Mouse (Mus musculus): ENCODE results near the gene Serpina9. TPM values are rescaled to one million over a fixed set of nuclear protein-coding genes. Genes with fewer than 3 reads are reported as not detected.

Gene Serpina9
- polyA plus RNA-seq, 1 experiment from 2014 or later = 3.8 TPM

DNA sequence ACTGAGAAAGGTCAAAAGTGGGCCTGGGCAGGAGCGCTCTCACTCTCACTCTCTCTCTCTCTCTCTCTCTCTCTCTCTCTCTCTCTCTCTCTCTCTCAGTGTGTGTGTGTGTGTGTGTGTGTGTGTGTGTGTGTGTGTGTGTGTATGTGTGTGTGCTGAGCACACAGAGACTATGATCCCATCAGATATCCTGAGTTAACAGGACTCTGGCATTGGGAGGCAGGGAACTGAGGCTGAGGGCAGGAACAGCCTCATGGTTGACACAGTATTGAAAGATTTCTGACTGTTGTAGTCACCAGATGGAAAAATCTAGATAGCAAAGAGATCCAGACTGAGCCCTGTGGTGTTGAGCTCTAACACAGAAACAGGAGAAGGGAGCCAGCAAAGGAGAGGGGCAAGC is 20.2 kb upstream of the Serpina9 start:
- Histone ChIP-seq H3K36me3 (no peaks in the 10 kb centered on the region), H3K9ac (no peak overlapping the region), H3K4me2 (replicated peaks) (no peak overlapping the region), H3K27ac (replicated peaks) (no peak overlapping the region), H3K4me1 (no peaks in the 10 kb centered on the region), H3K4me3 (replicated peaks) (no peak overlapping the region), H3K27me3 (no peaks in the 10 kb centered on the region), H3K9me3 (replicated peaks) (no peaks in the 10 kb centered on the region)
- WGBS = 86% methylated on average over 1 of the region's 1 CpGs
- ATAC-seq (ENCODE audit: insufficient number of reproducible peaks, low FRiP score, low TSS enrichment, low read depth) = no peak

- Histone ChIP-seq H3K36me3 (no peaks in the 10 kb centered on the region), H3K27ac (replicated peaks) (no peak overlapping the region), H3K4me3 (replicated peaks) (no peak overlapping the region), H3K4me2 (replicated peaks) (no peak overlapping the region), H3K4me1 (no peaks in the 10 kb centered on the region), H3K9ac (no peak overlapping the region), H3K27me3 (no peaks in the 10 kb centered on the region), H3K9me3 (replicated peaks) (no peaks in the 10 kb centered on the region)
- 46% methylated on average over 8 of the region's 8 CpGs for WGBS
- no peak; the same call in 1 of the 2 replicates for ATAC-seq (ENCODE audit: insufficient number of reproducible peaks, low FRiP score, low TSS enrichment, low read depth)
Measured at GRCm38 (mm10) chr12:104029986-104030385, 16.4 kb upstream of the Serpina9 start.

- no peaks in the 10 kb centered on the region for H3K9me3 ChIP-seq (replicated peaks)
- H3K4me2 ChIP-seq (replicated peaks) = no peak overlapping the region
- WGBS = 80% methylated on average over 3 of the region's 3 CpGs
- H3K4me3 ChIP-seq (replicated peaks) = no peak overlapping the region
- H3K27ac ChIP-seq (replicated peaks) = no peak overlapping the region
- no peaks in the 10 kb centered on the region for H3K4me1 ChIP-seq
- no peaks in the 10 kb centered on the region for H3K27me3 ChIP-seq
- no peak overlapping the region for H3K9ac ChIP-seq
- H3K36me3 ChIP-seq = no peaks in the 10 kb centered on the region
- ATAC-seq (ENCODE audit: insufficient number of reproducible peaks, low FRiP score, low TSS enrichment, low read depth) = no peak
Measured at GRCm38 (mm10) chr12:104015280-104015679, 1.7 kb upstream of the Serpina9 start.

DNA sequence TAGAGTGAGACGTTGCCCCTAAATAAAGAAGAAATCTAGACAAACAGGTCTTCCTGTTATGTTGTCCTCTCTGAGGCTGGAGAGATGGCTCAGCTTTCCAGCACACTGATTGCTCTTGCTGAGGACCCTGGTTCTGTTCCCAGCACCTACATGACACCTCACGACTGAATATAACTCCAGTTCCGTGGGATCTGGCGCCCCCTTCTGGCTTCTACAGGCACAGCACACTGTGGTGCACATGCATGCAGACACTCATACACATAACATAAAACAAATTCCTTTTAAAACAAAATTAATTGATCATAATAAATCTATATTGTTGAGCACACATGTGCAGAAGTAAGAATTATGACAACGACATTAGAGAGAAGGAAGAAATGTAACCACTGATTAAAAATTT is 8.9 kb downstream of the Serpina9 start:
- Histone ChIP-seq H3K4me1 (peaks cover 3% of the 10 kb centered on the region; the same call in 1 of the 2 replicates), H3K4me3 (replicated peaks) (no peak overlapping the region), H3K9ac (no peak overlapping the region), H3K27ac (replicated peaks) (no peak overlapping the region), H3K36me3 (no peaks in the 10 kb centered on the region), H3K4me2 (replicated peaks) (no peak overlapping the region), H3K9me3 (replicated peaks) (no peaks in the 10 kb centered on the region), H3K27me3 (no peaks in the 10 kb centered on the region)
- 80% methylated on average over 5 of the region's 5 CpGs for WGBS
- no peak for ATAC-seq (ENCODE audit: insufficient number of reproducible peaks, low FRiP score, low TSS enrichment, low read depth)

DNA sequence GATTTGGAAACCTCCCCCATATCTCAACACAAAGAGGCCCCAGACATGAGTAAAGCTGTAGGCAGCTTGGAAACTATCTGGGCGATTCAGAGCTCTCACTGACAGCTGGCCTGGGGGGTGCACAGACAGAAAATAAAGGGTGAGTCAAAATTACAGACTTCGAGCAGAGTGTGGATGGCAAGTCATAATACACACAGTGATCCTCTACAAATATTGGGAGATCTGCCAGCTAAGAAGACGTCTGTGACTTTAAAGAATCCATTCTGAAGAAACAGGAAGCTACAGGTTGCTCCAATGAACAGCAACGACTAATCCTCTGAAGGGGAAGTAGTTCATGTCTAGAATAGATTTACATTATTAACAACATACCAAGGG is 10.3 kb downstream of the Serpina9 start:
- ATAC-seq (ENCODE audit: insufficient number of reproducible peaks, low FRiP score, low TSS enrichment, low read depth) = no peak
- WGBS = 49% methylated on average over 4 of the region's 4 CpGs
- Histone ChIP-seq H3K9ac (no peak overlapping the region), H3K36me3 (no peaks in the 10 kb centered on the region), H3K9me3 (replicated peaks) (no peaks in the 10 kb centered on the region), H3K4me1 (peaks cover 3% of the 10 kb centered on the region; the same call in 1 of the 2 replicates), H3K27me3 (no peaks in the 10 kb centered on the region), H3K27ac (replicated peaks) (0 out of 2 replicates have a peak overlapping the region, but pooled peaks have one; percentile 51), H3K4me2 (replicated peaks) (no peak overlapping the region), H3K4me3 (replicated peaks) (no peak overlapping the region)

GRCm38 (mm10) chr12:104002569-104003237 is 10.9 kb downstream of the Serpina9 start:
- WGBS = 73% methylated on average over 10 of the region's 10 CpGs
- Histone ChIP-seq H3K9me3 (replicated peaks) (no peaks in the 10 kb centered on the region), H3K36me3 (no peaks in the 10 kb centered on the region), H3K27ac (replicated peaks) (peak overlapping the region; percentile 51; the same call in 1 of the 2 replicates), H3K4me1 (peaks cover 3% of the 10 kb centered on the region; the same call in 1 of the 2 replicates), H3K4me3 (replicated peaks) (no peak overlapping the region), H3K9ac (no peak overlapping the region), H3K4me2 (replicated peaks) (no peak overlapping the region), H3K27me3 (no peaks in the 10 kb centered on the region)
- no peak for ATAC-seq (ENCODE audit: insufficient number of reproducible peaks, low FRiP score, low TSS enrichment, low read depth)

DNA sequence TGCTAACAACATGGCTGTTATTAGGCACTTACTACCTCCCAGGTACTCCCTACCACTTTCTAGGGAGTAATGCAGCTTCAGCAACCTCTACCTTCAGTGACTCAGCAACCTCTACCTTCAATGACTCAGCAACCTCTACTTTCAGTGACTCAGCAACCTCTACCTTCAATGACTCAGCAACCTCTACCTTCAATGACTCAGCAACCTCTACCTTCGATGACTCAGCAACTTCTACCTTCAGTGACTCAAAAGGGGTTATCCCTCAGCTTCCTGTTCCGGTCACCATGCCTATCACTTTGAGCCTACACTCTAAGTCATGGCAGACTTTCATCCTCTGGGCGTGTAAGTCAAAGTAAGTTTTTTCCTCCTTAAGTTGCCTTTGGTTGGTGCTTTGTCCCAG is 13.0 kb downstream of the Serpina9 start:
- no peak for ATAC-seq (ENCODE audit: insufficient number of reproducible peaks, low FRiP score, low TSS enrichment, low read depth)
- H3K9ac ChIP-seq = no peak overlapping the region
- no peak overlapping the region for H3K4me3 ChIP-seq (replicated peaks)

GRCm38 (mm10) chr12:103999611-104000010 is 13.9 kb downstream of the Serpina9 start:
- H3K9ac ChIP-seq = no peak overlapping the region
- WGBS = 85% methylated on average over 8 of the region's 8 CpGs
- H3K36me3 ChIP-seq = no peaks in the 10 kb centered on the region
- no peaks in the 10 kb centered on the region for H3K27me3 ChIP-seq
- H3K4me1 ChIP-seq = peaks cover 3% of the 10 kb centered on the region; the same call in 1 of the 2 replicates
- H3K4me3 ChIP-seq (replicated peaks) = no peak overlapping the region
- no peaks in the 10 kb centered on the region for H3K9me3 ChIP-seq (replicated peaks)
- H3K27ac ChIP-seq (replicated peaks) = no peak overlapping the region
- ATAC-seq (ENCODE audit: insufficient number of reproducible peaks, low FRiP score, low TSS enrichment, low read depth) = no peak
- no peak overlapping the region for H3K4me2 ChIP-seq (replicated peaks)

More for the DNA sequence above, 13.0 kb downstream of the Serpina9 start:
- no peaks in the 10 kb centered on the region for H3K9me3 ChIP-seq (replicated peaks)
- H3K36me3 ChIP-seq = no peaks in the 10 kb centered on the region
- no peak overlapping the region for H3K27ac ChIP-seq (replicated peaks)
- H3K27me3 ChIP-seq = no peaks in the 10 kb centered on the region
- H3K4me2 ChIP-seq (replicated peaks) = no peak overlapping the region
- WGBS = 87% methylated on average over 3 of the region's 3 CpGs
- H3K4me1 ChIP-seq = peaks cover 3% of the 10 kb centered on the region; the same call in 1 of the 2 replicates

DNA sequence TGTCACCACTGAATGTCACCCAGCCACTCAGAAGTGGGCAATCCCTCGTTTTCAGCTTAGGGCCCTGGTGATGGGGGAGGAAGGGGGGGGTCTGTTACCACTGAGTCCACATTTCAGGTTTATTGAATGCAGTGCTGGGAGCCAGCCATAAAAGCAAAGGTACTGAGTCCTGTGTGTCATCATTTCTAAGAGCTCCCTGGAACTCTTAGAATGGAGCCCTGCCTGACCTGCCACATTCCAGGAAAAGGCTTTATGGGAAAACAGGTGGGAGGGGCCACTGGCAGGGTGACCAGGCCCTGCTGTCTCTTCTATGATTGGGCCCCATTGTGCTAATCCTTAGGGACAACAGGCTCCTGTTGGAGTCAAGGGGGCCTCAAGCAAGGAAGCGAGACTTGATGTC is 17.0 kb downstream of the Serpina9 start:
- Histone ChIP-seq H3K36me3 (no peaks in the 10 kb centered on the region), H3K4me3 (replicated peaks) (no peak overlapping the region), H3K27me3 (no peaks in the 10 kb centered on the region), H3K9me3 (replicated peaks) (no peaks in the 10 kb centered on the region), H3K4me2 (replicated peaks) (no peak overlapping the region), H3K9ac (no peak overlapping the region), H3K27ac (replicated peaks) (no peak overlapping the region), H3K4me1 (no peaks in the 10 kb centered on the region)
- ATAC-seq (ENCODE audit: insufficient number of reproducible peaks, low FRiP score, low TSS enrichment, low read depth) = no peak
- 48% methylated on average over 2 of the region's 2 CpGs for WGBS

- ATAC-seq (ENCODE audit: insufficient number of reproducible peaks, low FRiP score, low TSS enrichment, low read depth) = no peak
- Histone ChIP-seq H3K9me3 (replicated peaks) (no peaks in the 10 kb centered on the region), H3K36me3 (no peaks in the 10 kb centered on the region), H3K4me2 (replicated peaks) (no peak overlapping the region), H3K4me3 (replicated peaks) (no peak overlapping the region), H3K4me1 (no peaks in the 10 kb centered on the region), H3K27ac (replicated peaks) (no peak overlapping the region), H3K9ac (no peak overlapping the region), H3K27me3 (no peaks in the 10 kb centered on the region)
- 39% methylated on average over 5 of the region's 5 CpGs for WGBS
Measured at GRCm38 (mm10) chr12:103995292-103996072, 18.1 kb downstream of the Serpina9 start.

DNA sequence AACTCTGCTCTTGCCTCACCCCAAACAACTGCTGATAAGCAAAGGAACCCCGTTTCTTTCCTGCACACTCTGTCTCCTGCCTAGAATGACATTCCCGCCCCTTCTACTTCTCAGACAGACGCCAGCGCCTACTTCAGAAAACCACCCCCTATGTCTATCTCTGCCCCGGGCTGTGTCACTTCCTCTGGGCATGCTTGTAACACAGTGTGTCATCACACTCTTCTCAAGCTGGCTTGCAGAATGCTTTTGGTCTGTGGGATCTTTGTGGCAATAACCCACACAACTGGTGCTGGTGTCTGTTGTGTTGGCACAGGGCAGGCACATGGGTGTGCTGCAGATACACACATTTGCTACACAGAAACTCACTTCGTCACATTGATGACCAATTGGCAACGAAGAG is 20.6 kb downstream of the Serpina9 start:
- no peaks in the 10 kb centered on the region for H3K9me3 ChIP-seq (replicated peaks)
- H3K27ac ChIP-seq (replicated peaks) = no peak overlapping the region
- H3K27me3 ChIP-seq = no peaks in the 10 kb centered on the region
- no peak overlapping the region for H3K4me2 ChIP-seq (replicated peaks)
- no peak for ATAC-seq (ENCODE audit: insufficient number of reproducible peaks, low FRiP score, low TSS enrichment, low read depth)
- 63% methylated on average over 7 of the region's 7 CpGs for WGBS
- no peak overlapping the region for H3K4me3 ChIP-seq (replicated peaks)
- no peaks in the 10 kb centered on the region for H3K4me1 ChIP-seq
- no peak overlapping the region for H3K9ac ChIP-seq
- no peaks in the 10 kb centered on the region for H3K36me3 ChIP-seq
